Mouse (Mus musculus) cerebellum, postnatal 14 days (tissue): ENCODE measurements around the gene Podn.
"Not testable (repeated sequence)": the region's sequence is repeated elsewhere in the genome, so short reads cannot be mapped to it uniquely, and the experiment has no call there.

ENCODE experiments used
- DNase-seq, 2 experiments: peaks; one replicate each; pipeline ENCODE4 v3.0.0; 2021; ENCODE audit warnings: mixed read lengths in 2 of 2

Gene Podn

GRCm38 (mm10) chr4:108096345-108096744 lies at the start of gene Podn:
Podn (minus strand) TSS chr4:108096445.
- no peak for DNase-seq

GRCm38 (mm10) chr4:108145554-108145953 lies 49.3 kb upstream of the Podn start:
- DNase-seq: not testable (repeated sequence)

GRCm38 (mm10) chr4:108144880-108145279 lies 48.6 kb upstream of the Podn start, which contains the start of gene Scp2:
Scp2 (minus strand) TSS chr4:108144998.
- DNase-seq: no peak

- DNase-seq: no peak
Measured at GRCm38 (mm10) chr4:108143778-108144177, 47.5 kb upstream of the Podn start.

GRCm38 (mm10) chr4:108143178-108143577 lies 46.9 kb upstream of the Podn start:
- DNase-seq: not testable (repeated sequence)

- no peak for DNase-seq
Measured at GRCm38 (mm10) chr4:108136938-108137337, 40.7 kb upstream of the Podn start.

- DNase-seq: no peak
Measured at GRCm38 (mm10) chr4:108130452-108130851, 34.2 kb upstream of the Podn start.

GRCm38 (mm10) chr4:108128339-108128738 lies 32.1 kb upstream of the Podn start:
- no peak for DNase-seq

- no peak for DNase-seq
Measured at GRCm38 (mm10) chr4:108127516-108127915, 31.3 kb upstream of the Podn start.

- DNase-seq: no peak
Measured at GRCm38 (mm10) chr4:108126260-108126659, 30.0 kb upstream of the Podn start.

GRCm38 (mm10) chr4:108124104-108124503 lies 27.9 kb upstream of the Podn start:
- no peak for DNase-seq

GRCm38 (mm10) chr4:108117924-108118876 lies 22.0 kb upstream of the Podn start:
- DNase-seq: peak; percentile 96

- peak; percentile 17 to 30 for DNase-seq
Measured at GRCm38 (mm10) chr4:108117488-108117887, 21.2 kb upstream of the Podn start.

- peak in 1 of 2 experiments; percentile 5 for DNase-seq
Measured at GRCm38 (mm10) chr4:108116466-108116865, 20.2 kb upstream of the Podn start.

- no peak for DNase-seq
Measured at GRCm38 (mm10) chr4:108110706-108111105, 14.5 kb upstream of the Podn start.

- DNase-seq: no peak
Measured at GRCm38 (mm10) chr4:108109728-108110127, 13.5 kb upstream of the Podn start.

GRCm38 (mm10) chr4:108092741-108093397 lies 3.4 kb downstream of the Podn start:
- no peak for DNase-seq

- no peak for DNase-seq
Measured at GRCm38 (mm10) chr4:108083993-108084392, 12.3 kb downstream of the Podn start.

- DNase-seq: no peak
Measured at GRCm38 (mm10) chr4:108083032-108083735, 13.1 kb downstream of the Podn start.

- no peak for DNase-seq
Measured at GRCm38 (mm10) chr4:108082401-108082806, 13.8 kb downstream of the Podn start.

GRCm38 (mm10) chr4:108080876-108081275 lies 15.4 kb downstream of the Podn start:
- DNase-seq: no peak

GRCm38 (mm10) chr4:108079762-108080161 lies 16.5 kb downstream of the Podn start:
- peak in 1 of 2 experiments; percentile 7 for DNase-seq

- DNase-seq: not testable (repeated sequence)
Measured at GRCm38 (mm10) chr4:108079191-108079590, 17.1 kb downstream of the Podn start.
